Mouse (Mus musculus) retina, postnatal 7 days (tissue): Measurements from ENCODE around the gene Olfr645.

Experiments
- DNase-seq: peaks from one replicate; pipeline ENCODE4 v3.0.0-alpha.2; 2012; ENCODE audit warnings: low read depth, low spot score

The Olfr645 gene

DNA sequence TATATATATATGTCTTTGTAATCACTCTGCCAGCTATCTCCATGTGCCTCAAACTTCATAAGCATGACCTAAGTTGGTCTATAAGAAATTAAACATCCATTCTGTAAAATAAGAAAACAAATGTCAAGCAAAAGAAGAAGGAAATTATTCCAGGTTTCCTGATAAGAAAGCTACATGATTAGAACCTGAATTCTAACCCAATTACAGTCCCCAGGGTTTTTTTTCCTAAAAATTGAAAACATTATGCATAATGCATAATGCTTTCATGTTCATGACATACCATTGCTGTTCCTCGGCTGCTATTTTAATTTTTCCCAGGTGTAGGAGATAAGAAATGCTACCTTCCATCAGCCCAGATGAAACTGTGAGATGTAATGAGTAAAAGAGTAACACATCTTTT lies at the start of gene Olfr645:
Gene Olfr645 (minus strand): TSS at position 101 of the 400 bp plus-strand sequence.
- DNase-seq: no peak

DNA sequence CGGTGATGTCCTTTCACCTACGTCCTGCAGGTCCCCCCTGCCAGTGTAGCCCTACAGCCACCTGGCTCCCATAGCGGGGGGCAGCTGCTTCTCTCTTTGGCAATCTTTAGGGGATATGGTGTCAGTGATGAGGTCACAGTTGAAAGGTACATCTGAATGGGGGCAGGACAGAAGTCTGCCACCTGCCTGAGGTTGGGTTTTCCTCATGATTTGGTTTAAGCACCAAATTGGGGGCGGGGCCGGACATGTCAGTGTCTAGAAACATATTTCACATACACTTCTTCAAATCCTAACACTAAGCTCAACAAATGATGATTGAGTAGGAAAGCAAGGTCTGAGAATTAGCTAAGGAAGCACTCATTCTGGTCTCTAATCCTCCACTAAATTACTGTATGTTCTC lies 44.5 kb upstream of the Olfr645 start, which contains the start of gene Ubqln5:
Gene Ubqln5 (minus strand): TSS at position 101 of the 400 bp plus-strand sequence.
- no peak for DNase-seq

DNA sequence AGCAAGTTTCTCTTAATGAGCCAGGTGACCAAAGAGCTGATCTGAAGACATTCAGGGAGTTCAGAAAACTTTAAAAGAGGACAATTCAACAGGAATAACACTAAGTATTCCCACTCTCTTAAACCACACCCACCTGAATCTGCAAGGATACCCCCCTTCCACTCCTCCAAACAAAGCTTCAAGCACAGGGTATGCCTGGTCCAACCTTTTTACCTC lies 19.4 kb upstream of the Olfr645 start, which contains the start of gene Olfr646:
Gene Olfr646 (plus strand): TSS at position 117 of the 216 bp plus-strand sequence.
- no peak for DNase-seq

DNA sequence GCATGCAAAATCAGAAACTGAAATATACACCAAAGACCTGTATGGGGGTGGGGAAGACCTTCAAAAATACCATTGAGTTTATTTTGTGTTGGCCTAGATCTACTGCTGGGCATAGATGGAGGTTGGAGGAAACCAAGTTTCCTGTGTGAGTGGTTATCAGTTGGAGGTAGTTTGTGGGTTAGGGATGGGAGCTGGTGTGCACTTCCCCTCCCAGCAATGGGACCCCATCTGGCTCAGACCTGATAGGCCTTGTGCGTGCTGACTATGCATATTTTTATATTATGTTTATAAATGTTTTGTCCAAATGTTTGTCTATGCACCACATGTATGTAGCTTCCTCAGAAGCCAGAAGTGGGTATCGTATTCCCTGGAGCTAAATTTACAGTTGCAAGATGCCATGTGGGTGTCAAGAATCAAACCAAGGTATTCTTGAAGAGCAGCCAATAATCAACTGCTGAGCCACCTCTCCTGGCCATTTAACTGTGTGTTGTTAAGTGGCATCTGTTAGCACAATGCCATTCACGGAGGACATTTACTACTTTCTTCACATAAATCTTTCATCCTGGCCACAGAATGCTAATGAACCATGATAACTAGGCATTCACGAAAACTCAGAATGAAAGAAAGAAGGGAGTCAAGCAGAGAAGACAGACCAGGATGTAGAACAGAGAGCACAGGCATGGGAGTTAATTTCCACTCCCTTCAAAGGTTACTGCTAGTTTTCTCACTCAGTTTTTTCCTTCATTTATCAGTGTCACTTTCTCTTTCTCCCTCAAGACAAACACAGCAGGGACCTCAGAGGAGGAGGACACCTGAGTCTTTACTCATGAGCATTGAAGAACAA lies 18.9 kb upstream of the Olfr645 start:
- DNase-seq: no peak

DNA sequence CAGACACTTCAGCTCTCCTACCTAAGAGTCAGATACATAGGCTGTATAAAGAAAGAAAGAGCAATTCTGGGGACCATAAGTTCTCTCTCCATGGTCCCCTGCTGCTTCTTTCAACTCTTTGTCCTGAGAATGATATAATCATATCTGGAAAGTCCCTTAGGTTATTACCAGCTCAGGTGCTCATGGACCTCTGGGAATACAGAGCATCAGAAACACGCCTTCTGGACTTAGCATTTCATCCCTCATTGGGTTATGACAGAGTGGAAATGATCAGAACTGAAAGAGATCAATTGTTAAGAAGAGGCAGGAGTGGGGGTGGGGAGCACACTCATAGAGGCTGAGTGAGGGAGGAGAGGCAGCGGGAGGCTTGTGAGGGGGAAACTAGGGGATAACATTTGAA lies 13.5 kb downstream of the Olfr645 start, which contains the start of gene Olfr644:
Gene Olfr644 (minus strand): TSS at position 101 of the 400 bp plus-strand sequence.
- no peak for DNase-seq

DNA sequence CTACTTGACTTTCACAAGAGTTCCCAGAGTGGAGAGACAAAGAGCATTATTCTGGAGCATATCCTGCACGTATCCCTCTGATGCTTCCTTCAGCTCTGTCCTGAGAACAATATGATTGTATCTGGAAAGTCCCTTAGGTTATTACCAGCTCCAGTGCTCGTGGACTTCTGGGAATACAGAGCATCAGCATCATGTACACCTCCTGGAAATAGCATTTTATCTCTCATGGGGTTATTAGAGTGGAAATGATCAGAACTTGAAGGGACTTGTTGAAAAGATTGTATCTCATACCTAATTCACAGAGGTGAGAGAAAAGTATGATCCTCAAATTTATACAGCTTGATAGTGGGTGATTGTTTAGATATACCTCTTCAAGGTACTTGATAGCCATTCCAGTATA lies 23.9 kb downstream of the Olfr645 start, which contains the start of gene 4930516K23Rik:
Gene 4930516K23Rik (minus strand): TSS at position 101 of the 400 bp plus-strand sequence.
- no peak for DNase-seq

DNA sequence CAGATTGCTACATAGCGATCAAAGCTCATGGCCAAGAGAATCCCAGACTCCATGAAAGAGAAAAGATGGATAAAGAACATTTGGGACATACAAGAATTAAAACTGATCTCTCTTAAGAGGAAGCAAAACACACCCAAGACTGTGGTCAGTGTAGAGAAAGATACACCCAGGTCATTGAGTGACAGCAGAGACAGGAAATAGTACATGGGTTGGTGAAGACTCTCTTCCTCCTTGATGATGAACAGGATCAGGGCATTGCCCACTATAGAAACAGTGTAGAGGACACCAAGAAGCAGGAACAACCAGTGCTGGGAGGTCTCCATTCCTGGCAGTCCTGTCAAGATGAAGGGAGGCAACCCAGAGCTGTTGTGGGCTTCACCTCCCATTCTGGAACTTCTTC lies 26.1 kb downstream of the Olfr645 start:
- DNase-seq: no peak

DNA sequence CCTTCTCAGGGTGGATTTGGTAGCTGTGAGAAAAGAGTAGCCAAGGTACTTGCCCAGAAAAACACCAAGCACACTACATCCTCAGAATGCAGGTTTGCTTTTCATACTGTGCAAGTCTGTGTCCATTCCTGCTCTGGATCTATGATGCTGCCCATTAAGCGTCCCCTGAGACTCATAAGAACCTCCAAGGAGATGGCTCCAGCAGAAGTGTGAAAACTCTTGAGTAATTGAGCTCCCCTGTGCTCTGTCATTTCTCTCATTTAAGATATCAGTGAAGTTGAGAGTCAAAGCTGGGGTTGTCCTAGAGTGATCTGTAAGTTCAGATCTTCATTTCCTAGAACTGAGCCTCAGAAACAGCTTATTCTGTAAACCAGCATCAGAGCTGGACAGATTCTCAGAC lies 32.7 kb downstream of the Olfr645 start, which contains the start of gene Olfr642:
Gene Olfr642 (minus strand): TSS at position 101 of the 400 bp plus-strand sequence.
- DNase-seq: no peak

DNA sequence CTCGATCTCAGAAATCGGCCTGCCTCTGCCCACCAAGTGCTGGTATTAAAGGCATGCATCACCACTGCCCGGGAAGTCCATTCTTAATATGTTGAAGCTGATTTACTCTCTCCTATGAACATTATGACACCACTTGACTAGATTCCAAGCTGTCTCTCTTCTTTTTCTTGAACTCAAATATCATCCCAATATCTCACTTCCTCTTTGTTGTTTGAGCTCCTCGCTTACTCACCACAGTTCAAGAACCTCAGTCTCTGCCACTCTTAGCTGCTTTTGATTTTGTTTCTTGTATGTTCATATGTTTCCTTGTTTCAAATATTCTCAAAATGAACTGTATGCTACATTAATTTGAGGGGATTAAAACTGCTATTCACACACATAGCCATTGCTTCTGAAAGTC lies 34.5 kb downstream of the Olfr645 start:
- DNase-seq: no peak

DNA sequence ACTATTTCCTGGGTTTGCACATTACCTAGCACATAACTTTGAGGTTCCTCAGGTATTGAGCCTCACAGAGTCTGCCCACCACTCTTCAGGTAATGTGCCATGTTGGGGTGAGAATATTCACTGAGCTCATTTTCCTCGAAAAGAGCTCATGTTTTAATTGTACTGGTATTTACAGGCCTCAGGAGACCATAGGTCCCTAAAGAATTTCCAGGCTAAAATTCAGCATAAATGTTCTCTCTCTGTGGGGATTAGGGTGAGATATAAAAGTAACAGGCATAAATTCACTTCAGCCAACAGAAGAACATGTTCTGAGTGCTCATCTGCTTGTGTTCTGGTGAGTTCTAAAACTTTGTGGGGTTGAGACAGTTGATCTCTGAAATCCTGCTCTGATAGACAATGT lies 50.1 kb downstream of the Olfr645 start, which contains the start of gene Olfr641:
Gene Olfr641 (plus strand): TSS at position 301 of the 400 bp plus-strand sequence.
- DNase-seq: no peak
